Mouse (Mus musculus): ENCODE results near the gene Aldh2. TPM values are rescaled to one million over a fixed set of nuclear protein-coding genes. Genes with fewer than 3 reads are reported as not detected.
"Not testable (repeated sequence)": the region's sequence is repeated elsewhere in the genome, so short reads cannot be mapped to it uniquely, and the experiment has no call there.

Gene Aldh2
- total RNA-seq (2021), result 1,000 to 10,000 TPM; 1,062 to 2,025 TPM
- long read RNA-seq, experiment 1, transcript Aldh2-205 (3 exons, 845 nt), result minor isoform, 9 of 2,078 reads
- long read RNA-seq, experiment 1, transcript Aldh2-201 (13 exons, 3,867 nt), result major isoform, 1,829 of 2,078 reads
- long read RNA-seq, experiment 1, partial matches to known transcripts, result 200 of 2,078 reads
- long read RNA-seq, experiment 1, other reads (novel, unspliced or antisense), result 38 of 2,078 reads
- long read RNA-seq, experiment 2, transcript Aldh2-201 (13 exons, 3,867 nt), result major isoform, 267 of 330 reads
- long read RNA-seq, experiment 2, partial matches to known transcripts, result 26 of 330 reads
- long read RNA-seq, experiment 2, other reads (novel, unspliced or antisense), result 37 of 330 reads

DNA sequence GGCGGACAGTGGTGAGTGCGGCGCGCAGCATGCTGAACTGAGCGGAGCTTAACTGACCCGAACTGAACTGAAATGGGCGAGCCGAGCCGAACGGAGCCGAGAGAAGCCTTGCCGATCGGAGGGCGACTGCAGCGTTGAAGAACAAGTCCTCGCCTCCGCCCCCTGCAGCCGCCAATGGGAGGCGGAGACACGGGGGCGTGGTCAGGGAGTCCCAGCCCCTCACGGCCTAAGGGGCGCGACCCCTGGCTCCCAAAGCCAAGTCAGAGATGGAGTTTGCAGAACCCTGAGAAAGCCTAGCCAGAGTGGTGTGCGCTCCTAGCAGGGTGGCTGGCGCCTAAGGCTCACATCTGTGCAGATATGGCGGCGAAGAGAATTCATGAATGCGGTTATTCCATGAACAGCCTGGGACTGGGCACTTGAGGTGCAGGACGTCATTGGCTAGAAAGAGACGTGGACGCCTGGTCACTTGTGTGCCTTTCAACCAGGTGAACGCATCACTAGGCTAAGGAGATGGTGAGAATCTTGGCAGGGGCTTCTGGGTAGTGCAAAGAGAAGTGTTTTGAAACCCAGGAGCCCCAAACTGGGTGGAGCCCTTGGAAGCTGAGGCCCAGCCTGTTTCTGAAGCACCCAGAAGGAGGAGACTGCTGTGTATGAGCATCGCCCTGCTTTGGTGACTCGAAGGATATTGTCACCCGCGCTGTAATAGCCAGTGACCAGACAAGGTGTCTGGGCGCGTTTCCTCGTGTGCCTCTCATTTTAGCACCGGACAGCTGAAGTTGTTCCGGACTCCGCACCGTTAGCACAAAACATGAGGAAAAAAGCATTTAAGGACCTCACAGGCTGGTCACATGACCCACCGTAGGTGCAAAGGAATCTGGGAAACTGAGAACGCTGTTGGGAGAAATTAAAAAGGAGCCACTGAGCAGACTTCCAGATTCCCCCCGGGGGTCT, at the start of gene Aldh2:
Aldh2 (minus strand) TSS at position 374 of the 951 bp plus-strand sequence.
- DNase-seq, result peak; percentile 95 to 96

DNA sequence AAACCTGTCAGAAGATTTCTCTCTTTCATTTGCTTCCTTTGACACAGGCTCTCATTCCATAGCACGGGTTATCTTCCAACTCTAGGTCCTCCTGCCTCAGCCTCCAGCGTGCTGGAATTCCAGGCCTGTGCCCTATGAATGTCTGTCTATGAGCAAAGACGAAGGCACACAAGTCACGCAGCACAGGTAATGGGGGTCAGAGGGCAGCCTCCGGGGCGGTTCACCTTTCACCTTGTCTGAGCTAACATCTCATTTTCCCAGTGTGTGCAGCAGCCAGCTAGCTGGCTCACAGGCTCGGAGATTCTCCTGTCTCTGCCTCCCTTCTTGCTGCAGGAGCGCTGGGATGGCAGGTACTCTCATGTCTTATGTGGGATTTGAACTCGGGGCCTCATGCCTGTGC, 46.0 kb upstream of the Aldh2 start:
- DNase-seq, result no peak

DNA sequence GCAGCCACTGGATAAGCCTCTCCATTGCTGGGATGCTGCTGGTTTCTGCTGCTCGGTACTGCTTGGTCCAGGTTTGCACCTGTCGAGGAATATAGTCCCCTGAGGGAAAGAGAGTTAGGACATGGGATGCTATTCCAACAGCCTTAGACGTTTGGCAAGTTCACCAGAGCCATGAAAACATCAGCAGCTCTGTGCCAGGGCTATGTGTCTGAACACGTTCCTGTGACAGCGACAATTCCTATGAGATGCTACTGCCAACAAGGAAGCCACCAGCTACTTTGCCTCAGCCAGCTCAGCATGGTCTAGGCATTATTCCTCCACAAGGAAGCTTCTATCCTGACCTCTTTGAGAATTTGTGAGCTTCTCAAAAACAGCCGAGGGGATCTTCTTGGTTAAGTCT, 43.7 kb upstream of the Aldh2 start:
- no peak for DNase-seq

DNA sequence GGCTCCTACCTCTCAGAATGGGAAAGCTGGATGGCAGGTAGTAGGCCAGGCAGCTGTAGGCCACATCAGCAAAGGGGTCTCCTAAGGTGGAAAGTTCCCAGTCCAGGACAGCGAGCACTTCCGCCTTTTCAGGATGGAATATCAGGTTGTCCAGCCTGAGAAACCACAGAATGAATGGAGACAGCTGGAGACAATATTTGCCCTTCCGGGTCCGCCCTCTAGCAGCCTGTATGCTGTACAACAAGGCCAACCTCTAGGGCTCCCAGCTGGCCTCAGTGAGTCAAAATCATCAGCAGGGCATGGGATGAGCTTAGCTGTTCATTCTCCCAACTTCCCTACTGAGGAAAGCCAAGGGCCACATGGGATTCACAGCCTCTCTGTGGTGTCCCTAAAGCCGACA, 41.0 kb upstream of the Aldh2 start:
- no peak for DNase-seq

DNA sequence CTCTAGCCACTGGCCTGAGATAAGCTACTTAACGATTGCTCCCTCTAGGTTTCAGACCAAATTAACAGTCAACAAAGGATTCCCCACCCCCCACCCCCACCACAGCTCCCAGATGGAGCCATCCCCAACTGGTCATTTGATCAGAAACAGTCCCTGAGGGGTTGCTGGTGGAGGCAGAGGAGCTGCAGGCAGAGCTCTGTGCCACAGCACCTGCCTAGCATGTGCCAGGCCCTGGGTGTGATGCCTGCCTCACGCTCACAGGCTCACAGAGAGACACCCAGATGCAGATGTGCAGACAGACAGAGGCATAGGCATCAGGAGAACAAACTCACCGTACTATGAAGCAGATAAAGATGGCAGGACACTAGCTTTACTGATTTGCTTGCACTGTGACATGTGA, 39.2 kb upstream of the Aldh2 start:
- DNase-seq, result no peak

DNA sequence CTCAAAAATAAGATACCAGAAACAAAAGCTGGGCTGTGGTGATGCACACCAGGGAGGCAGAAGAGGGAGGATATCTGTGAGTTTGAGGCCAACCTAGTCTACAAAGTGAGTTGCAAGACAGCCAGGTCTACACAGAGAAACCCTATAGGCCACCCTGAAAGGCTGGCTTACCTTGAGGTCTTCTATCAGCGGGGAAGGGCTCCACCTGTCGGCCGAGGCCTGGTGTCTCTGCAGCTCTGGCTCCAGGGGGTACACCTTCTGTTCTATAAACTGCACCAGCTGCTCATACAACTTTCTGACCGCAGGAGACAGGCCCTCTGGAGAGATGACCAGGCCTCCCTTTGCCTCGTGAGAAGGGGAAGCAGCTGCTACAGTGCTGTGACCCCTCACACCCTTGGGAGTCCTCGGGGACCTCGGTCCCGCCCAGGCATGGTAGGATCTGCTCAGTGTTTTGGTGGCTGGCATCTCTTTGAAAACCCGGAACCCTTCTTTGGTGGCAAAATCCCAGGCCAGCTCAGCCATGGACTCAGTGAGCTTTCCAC, 37.6 kb upstream of the Aldh2 start:
- DNase-seq, result peak in 1 of 2 experiments; percentile 19

DNA sequence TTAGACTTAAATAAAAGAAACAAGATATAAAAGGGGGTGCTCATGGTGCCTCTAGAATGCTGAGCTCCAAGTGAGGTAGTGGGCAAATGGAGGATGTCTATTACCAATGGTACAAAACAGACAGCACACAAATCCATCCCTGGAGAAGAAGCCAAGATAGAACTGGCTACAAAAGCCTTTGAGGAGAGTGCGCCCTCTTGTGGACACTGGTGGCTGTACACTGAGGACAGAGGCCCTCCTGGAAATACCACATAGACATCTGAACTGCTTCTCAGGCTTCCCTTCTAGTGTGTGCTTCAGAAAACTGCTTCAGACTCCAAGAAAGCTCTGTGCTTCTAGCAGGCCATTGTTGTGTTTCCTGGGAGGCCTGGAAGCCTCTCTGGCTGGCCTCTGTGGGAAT, 34.2 kb upstream of the Aldh2 start:
- DNase-seq, result peak; percentile 85 to 86

DNA sequence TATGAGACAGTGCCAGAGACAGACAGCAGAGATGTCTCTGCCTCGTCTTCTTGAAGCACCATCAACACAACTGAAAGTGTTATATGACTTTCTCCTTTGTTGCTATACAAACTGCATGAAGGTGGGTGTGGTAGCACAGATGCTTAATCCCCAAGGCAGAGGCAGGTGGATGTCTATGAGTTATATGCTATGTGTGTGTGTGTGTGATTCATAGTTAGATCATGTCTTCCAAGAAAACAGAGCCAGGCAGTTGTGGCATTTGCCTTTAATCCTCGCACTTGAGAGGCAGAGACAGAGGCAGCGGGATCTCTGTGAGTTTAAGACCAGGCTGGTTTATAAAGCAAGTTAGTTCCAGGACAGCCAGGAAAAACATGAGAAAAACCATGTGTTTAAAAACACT, 29.6 kb upstream of the Aldh2 start:
- DNase-seq, result no peak

DNA sequence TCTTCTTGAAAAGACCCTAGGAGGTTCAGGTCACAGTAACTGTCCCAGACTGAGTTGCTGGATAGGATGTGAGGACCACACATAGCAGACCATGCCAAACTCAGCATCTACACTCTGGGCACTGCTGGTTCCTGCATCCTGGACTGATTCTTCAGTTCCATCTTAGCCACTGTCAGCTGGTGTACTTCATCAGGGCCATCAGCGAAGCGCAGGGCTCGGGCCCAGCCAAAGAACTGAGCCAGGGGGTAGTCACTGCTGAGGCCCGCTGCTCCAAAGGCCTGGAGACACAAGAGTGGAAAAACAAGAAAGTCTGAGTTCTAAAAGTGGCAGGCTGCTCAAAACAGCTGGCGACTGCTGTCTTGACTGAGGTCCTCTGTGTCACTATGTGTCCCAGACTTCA, 27.5 kb upstream of the Aldh2 start:
- DNase-seq, result no peak

DNA sequence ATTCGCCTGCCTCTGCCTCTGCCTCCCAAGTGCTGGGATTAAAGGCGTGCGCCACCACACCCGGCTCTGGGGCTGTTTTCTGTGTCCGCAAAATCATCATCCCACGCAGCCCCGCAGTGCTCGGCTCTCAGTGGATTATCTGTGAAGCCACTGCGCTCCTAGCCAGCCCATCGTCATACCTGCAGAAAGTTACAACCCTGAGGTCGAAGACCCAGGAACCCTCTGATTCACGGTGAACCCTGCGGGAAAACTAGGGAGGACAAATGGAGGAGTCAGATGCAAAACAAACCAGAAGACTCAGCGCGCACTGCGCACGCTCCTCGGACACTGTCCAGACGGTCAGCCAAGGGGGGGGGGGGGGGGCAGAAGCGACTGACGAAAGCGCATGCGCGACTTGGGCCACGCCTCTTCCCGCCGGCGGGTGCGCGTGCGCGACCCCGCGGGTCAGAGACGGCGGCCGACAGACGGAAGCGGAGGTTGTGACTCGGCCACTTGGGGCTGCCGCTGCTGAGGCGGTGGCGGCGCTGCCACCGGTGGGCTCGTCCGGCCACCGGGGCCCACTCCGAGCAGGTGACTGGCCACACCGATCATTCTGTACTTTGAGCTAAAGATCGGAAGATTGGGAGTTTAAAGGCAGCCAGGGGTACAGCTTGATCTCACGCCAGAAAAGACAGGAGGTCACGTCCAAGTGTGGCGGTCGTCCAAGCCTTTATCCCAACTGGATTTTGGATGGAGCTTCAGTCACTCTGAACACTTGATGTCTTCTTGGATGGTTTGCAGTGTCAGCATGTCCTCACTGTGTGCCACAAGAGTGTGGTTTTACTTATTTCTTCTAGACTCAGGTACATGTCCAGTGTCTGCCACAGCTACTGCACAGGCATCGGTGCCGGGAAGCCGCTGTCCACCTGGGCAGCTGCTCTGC, 25.2 kb upstream of the Aldh2 start, which contains the start of gene Acad12:
Acad12 (minus strand) TSS at position 347 of the 922 bp plus-strand sequence.
- DNase-seq, result peak; percentile 90 to 92

DNA sequence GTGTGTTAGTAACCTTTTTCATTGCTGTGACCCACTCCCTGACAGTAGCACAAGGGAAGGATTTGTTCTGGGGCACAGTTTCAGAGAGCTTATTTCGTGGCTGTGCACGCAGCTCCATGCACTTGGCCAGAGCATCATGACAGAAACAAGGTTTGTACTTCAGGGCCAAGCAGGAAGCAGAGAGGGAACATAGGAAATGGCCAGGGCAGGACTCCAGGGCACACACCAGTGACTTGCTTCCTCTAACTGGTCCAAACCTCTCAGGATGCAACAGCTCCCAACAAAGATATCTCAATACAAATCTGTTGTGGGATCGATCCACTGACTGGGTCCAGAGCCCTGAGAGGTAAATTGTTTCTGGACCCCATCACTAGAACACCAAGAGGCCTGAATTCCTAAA, 21.3 kb upstream of the Aldh2 start:
- not testable (repeated sequence) for DNase-seq

DNA sequence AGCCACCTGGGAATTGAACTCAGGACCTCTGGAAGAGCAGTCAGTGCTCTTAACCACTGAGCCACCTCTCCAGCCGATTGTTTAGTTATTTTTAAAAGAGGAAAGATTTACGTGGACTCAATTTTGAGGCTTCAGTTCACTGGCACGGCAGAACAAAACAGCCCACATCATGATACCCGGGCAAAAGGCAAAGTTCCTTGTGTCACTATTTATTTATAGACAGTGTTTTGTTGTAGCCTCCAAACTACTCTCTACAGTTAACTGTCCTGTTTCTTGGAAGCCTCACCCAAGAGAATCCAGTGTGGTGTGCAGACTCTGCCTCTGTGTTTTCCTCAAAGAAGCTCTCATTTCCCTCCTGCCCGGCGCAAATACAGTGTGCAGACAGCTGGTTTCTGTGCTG, 18.4 kb upstream of the Aldh2 start:
- DNase-seq, result no peak

DNA sequence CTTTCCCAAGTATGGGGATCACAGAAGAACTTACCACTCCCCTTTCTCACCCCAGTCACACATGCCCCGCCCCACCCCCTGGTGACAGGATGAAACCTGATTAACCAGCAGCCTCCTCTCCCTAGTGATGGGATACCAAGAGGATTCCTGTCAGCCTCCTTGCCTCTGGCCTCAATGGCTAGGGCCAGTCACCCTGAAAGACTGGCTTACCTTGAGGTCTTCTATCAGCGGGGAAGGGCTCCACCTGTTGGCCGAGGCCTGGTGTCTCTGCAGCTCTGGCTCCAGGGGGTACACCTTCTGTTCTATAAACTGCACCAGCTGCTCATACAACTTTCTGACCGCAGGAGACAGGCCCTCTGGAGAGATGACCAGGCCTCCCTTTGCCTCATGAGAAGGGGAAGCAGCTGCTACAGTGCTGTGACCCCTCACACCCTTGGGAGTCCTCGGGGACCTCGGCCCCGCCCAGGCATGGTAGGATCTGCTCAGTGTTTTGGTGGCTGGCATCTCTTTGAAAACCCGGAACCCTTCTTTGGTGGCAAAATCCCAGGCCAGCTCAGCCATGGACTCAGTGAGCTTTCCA, 16.0 kb upstream of the Aldh2 start:
- DNase-seq, result not testable (repeated sequence)

DNA sequence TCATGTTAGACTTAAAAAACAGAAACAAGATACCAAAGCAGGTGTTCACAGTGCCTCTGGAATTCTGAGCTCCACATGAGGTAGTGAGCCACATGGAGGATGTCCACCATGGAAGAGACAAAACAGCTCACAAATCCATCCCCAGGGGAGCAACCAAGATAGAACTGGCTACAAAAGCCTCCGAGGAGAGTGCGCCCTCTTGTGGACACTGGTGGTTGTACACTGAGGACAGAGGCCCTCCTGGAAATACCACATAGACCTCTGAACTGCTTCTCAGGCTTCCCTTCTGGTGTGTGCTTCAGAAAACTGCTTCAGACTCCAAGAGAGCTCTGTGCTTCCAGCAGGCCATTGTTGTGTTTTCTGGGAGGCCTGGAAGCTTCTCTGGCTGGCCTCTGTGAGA, 12.5 kb upstream of the Aldh2 start:
- peak; percentile 87 to 88 for DNase-seq

DNA sequence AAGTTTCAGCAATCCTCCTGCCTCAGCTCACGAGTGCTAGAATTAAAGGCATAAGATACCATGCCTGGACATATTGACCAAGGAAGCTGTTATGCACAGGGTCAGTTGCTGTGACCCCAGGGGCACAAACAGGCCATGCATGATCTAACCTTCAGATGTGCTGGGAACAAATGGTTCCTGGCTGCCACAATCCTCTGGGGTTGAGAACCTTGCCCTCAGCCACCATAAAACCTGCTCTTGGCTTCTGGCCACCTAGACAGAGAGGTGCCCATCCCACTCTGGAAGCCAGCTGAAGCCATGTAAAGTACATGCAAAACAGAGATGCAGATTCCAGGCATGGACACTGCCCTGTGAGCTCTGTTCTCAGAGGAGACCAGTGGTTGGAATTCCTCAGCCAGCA, 10.2 kb upstream of the Aldh2 start:
- not testable (repeated sequence) for DNase-seq

DNA sequence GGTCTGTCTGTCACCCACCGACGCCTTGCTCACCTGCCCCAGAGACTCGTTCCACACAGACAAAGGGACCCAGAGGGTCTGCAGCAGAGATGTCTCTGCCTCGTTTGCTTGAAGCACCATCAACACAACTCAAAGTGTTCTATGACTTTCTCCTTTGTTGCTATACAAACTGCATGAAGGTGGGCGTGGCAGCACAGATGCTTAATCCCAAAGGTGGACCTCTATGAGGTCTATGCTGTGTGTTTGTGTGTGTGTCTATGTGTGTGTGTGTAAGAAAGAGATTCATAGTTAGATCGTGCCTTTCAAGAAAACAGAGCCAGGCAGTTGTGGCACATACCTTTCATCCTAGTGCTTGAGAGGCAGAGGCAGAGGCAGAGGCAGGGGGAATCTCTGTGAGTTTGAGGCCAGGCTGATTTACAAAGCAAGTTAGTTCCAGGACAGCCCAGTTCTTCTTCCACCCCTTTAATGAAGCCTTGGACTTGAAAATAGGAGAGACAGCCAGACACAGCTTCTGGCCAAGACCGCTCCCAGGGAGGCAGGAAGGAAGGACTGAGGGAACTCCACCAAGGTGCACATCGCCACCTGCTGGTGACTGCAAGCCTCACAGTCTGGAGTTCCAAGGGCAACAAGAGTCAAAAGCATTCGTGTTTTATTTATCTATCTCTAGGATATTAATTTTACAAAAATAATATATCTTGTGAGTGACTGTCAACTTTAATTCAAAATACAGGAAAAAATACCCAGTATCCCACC, 8.1 kb upstream of the Aldh2 start:
- peak; percentile 93 to 95 for DNase-seq

DNA sequence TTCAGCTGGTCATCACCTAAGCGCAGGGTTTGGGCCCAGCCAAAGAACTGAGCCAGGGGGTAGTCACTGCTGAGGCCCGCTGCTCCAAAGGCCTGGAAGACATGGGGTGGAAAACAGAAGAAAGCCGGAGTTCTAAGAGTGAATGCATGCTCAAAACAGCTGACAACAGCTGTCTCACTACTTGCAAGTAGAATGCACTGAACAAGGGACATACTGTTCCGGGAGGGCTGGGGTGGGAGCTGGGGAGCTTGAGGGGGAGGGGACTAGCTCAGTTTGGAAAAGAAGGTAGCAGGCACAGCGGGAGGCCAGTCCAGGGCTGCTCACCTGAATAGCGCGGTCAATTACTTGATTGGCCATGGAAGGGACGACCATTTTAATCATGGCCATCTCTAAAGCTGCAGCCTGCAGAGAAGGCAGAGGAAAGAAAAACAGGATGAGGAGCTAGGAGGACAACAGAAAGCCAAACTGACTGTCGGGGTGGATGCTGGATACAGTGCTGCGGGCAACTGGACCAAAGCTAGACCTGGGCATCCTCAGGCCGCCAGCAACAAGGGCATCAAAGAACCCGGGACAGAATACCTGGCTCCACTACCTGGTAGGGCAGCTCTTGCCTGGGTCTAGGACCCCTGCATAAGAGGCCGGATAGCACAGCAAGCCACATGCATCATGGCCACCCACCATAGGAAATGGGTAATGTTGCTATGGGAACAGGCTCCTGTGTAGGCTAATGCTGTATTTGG, 5.4 kb upstream of the Aldh2 start:
- no peak for DNase-seq

DNA sequence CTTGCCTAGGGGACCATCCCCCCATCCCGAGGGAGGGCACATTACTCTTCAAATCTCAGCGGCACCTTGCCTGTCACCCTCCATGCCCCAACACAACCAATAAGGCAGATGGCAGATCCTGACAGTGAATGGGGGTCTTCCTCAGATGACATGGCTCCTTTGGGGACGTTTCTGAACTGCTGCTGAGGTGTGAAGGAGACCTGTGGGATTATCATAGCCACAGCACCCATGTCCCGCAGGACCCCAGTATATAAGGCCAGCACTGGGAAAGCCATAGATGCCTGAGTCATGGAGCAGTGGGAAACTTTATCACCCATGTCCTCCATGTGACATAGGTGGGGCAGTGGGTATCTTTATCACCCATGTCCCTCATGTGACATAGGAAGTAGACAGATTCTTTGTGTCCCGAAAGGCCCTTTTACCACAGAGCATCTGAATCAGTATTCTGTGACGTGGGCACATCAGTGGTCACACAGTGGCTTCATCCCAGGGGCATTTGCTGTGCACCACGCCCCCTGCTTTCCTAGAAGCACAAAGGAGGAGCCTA, 4.4 kb upstream of the Aldh2 start:
- no peak for DNase-seq

DNA sequence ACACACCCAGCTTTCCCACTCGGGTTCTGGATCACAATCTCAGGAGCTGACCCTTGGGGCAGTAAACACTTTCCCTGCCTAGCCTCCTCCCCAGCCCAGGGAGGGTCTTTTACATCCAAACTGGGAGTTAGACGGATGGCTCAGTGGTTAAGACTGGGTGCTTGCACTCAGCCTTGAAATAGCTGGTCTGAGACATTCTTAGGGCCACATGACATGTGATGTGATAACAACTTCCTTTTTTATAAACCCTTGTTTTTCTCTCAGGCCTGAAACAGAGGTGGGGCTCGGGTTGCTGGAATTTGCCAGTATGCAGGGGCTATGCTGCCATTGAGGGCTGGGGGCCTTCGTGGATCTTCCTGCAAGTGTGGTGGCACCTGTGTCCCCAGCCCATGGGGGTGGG, 3.7 kb upstream of the Aldh2 start:
- DNase-seq, result no peak

DNA sequence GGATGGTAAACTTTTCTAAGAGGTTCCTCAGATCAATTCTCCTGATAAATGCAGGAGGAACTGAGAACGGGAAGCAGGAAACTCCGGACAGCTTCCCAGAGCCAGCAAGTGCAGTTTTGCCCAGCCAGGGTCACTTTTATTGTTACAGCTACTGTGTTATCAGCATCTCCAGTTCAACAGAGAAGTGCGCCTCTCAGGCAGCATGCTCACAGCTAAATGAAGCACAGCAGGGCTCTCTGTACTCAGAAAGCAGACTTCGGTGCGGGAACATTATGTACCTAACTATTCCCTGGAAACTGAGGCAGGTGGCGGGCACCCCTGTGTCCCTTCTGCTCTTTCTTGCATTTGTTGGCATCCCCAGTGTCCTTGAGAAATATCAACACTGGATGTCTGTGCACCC, 2.6 kb upstream of the Aldh2 start:
- no peak for DNase-seq
